Mouse (Mus musculus) cortical plate, adult 2 months (tissue): ENCODE results near the gene Cd2bp2. TPM values are rescaled to one million over a fixed set of nuclear protein-coding genes. Genes with fewer than 3 reads are reported as not detected.
"Not testable (repeated sequence)": the region's sequence is repeated elsewhere in the genome, so short reads cannot be mapped to it uniquely, and the experiment has no call there.

Experiments
- H3K27ac ChIP-seq: fragments of 200-500 bp; 2 replicates; pipeline ENCODE4 v1.5.1; 2012; ENCODE audit warnings: low read length, control low read depth, inconsistent platforms; ENCODE audit not compliant: insufficient read depth
- H3K4me1 ChIP-seq: fragments of 200-500 bp; 2 replicates; pipeline ENCODE4 v1.6.1; 2011; ENCODE audit warnings: low read length; ENCODE audit not compliant: control insufficient read depth, insufficient read depth
- H3K4me3 ChIP-seq: fragments of 200-500 bp; 2 replicates; pipeline ENCODE4 v1.5.1; 2011; ENCODE audit warnings: mild to moderate bottlenecking, low read length, control low read depth; ENCODE audit not compliant: insufficient read depth
- CTCF ChIP-seq: fragments of 200-500 bp; IDR thresholded peaks from 2 replicates; pipeline ENCODE4 v1.5.1; 2011; ENCODE audit warnings: mild to moderate bottlenecking, control low read depth, low read length; ENCODE audit not compliant: insufficient read depth; ENCODE audit errors: extremely low read depth
- POLR2A ChIP-seq: fragments of 200-500 bp; IDR thresholded peaks from 2 replicates; pipeline ENCODE4 v1.6.1; 2011; ENCODE audit warnings: mild to moderate bottlenecking, low read length, control low read depth; ENCODE audit not compliant: insufficient read depth; ENCODE audit errors: extremely low read depth
- polyA plus RNA-seq: library from polyadenylated mRNA; depleted of rRNA; stranded (reverse); fragments of >200 nt; gene quantifications from 2 replicates; pipeline ENCODE4 v1.2.3, GENCODE M21; 2012

Cd2bp2 gene
- polyA plus RNA-seq, 1 experiment, result 85.0 TPM

DNA sequence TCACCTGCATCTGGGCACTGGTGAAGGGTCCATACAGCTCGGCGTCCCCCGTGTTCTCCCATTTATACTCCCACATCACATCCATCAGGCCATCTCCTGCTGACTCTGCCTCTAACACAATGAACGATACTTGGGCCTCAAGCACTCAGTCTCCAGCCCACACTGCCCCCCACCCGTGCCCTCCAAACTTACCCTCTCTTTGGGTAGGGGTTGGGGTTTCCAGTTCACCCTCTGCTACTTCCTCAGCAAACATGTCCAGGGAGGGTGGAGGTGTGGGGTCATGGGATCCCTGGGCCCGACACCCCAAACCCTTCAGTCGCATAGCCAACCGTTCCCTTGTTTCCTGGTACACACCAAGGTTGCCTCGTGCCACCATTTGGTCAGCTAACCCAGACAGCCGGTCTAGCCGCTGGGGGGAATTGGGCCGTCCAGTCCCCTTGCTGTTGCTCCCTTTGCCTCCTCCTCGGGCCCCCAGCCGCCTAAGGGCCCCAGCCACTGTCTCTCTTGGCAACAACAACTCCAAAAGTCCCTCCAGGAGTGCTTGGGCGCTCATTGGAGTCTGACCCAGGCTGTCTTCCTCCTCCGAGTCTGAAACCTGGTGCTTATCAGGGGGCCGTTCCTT is 1.7 kb downstream of the Cd2bp2 start:
- Histone ChIP-seq H3K4me1 (peaks cover 2% of the 10 kb centered on the region; the same call in 1 of the 2 replicates), H3K27ac (no peak overlapping the region), H3K4me3 (no peak overlapping the region)
- no peak for TF ChIP-seq CTCF
- TF ChIP-seq POLR2A, result no peak

- H3K4me1 ChIP-seq, result peaks cover 4% of the 10 kb centered on the region; the same call in 1 of the 2 replicates
Observed at GRCm38 (mm10) chr7:127192989-127193388, 2.9 kb downstream of the Cd2bp2 start.

GRCm38 (mm10) chr7:127190672-127191071 is 5.2 kb downstream of the Cd2bp2 start:
- Histone ChIP-seq H3K27ac (no peak overlapping the region), H3K4me3 (no peak overlapping the region), H3K4me1 (peaks cover 4% of the 10 kb centered on the region; the same call in 1 of the 2 replicates)
- no peak for TF ChIP-seq CTCF
- no peak for TF ChIP-seq POLR2A

More at GRCm38 (mm10) chr7:127192989-127193388, 2.9 kb downstream of the Cd2bp2 start:
- TF ChIP-seq POLR2A, result no peak
- TF ChIP-seq CTCF, result no peak
- H3K27ac ChIP-seq, result no peak overlapping the region
- H3K4me3 ChIP-seq, result no peak overlapping the region

- no peak overlapping the region for H3K4me3 ChIP-seq
- TF ChIP-seq POLR2A, result no peak
- no peak for TF ChIP-seq CTCF
- H3K4me1 ChIP-seq, result peaks cover 2% of the 10 kb centered on the region; the same call in 1 of the 2 replicates
- no peak overlapping the region for H3K27ac ChIP-seq
Observed at GRCm38 (mm10) chr7:127188305-127189276, 7.3 kb downstream of the Cd2bp2 start.

- Histone ChIP-seq H3K27ac (no peak overlapping the region), H3K4me3 (no peak overlapping the region), H3K4me1 (peaks cover 2% of the 10 kb centered on the region; the same call in 1 of the 2 replicates)
- TF ChIP-seq CTCF, result no peak
Observed at GRCm38 (mm10) chr7:127187351-127187750, 8.5 kb downstream of the Cd2bp2 start.

DNA sequence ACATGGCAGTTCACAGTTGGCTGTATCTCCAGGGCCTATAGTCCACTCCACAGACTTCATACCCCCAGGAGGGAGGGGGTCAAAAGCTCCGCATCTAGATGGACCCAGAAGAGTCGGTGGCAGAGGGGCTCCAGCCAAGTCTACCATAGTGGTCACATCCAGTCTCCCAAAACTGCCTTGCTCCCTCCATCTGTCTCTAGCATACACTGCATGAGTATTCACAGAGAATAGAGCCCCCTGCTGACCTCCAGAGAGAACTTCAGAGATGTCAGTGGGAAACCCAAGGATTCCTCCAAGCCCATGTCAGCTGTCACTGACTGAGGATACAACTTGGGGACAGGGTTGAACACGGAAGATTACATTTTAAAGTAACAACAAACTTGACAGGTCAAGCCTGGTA is 10.2 kb downstream of the Cd2bp2 start:
- Histone ChIP-seq H3K4me3 (no peak overlapping the region), H3K4me1 (peaks cover 2% of the 10 kb centered on the region; the same call in 1 of the 2 replicates)
- peak; percentile 51 for TF ChIP-seq CTCF
- TF ChIP-seq POLR2A, result no peak

DNA sequence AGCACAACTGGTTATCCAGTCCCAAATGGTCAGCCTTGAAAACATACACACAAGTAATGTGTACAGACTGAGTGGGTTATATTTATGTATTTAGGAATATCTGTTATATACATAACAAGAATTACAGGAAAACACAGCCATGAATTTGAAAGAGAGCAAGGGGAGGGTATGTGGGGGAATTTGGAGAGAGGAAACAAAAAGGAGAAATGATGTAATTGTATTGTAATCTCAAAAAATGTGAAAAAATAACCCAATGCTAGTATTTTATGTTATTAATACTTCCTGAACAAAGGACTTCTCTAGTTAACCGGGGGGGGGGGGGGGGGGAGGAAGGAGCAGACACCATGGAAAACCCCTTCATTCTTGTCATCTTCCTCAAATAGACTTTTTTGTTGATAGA is 11.1 kb downstream of the Cd2bp2 start:
- TF ChIP-seq CTCF (no peak), POLR2A (no peak)
- peaks cover 2% of the 10 kb centered on the region; the same call in 1 of the 2 replicates for H3K4me1 ChIP-seq
- no peak overlapping the region for H3K4me3 ChIP-seq
- H3K27ac ChIP-seq, result no peak overlapping the region

More for the DNA sequence above, 10.2 kb downstream of the Cd2bp2 start:
- H3K27ac ChIP-seq, result no peak overlapping the region

DNA sequence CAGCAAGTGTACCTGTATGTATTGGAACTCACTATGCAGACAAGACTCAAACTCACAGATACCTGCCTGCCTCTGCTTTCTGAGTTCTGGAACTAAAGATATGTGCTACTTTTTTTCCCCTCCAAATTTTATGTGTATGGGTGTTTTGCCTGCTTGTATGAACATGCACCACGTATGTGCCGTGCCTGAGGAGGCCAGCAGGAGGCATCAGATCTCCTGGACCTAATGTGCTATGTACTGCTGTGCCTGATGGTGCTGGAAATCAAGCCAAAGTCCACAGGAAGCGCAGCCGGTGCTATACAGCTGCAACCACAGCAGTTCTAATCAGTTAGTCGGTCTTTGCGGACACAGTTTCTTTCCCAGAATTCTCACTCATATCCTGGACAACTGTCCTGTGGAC is 12.0 kb downstream of the Cd2bp2 start:
- H3K4me3 ChIP-seq, result no peak overlapping the region
- peaks cover 1% of the 10 kb centered on the region; the same call in 1 of the 2 replicates for H3K4me1 ChIP-seq
- H3K27ac ChIP-seq, result no peak overlapping the region
- TF ChIP-seq CTCF (0 out of 2 replicates have a peak, but pooled peaks have one; percentile 3), POLR2A (no peak)

DNA sequence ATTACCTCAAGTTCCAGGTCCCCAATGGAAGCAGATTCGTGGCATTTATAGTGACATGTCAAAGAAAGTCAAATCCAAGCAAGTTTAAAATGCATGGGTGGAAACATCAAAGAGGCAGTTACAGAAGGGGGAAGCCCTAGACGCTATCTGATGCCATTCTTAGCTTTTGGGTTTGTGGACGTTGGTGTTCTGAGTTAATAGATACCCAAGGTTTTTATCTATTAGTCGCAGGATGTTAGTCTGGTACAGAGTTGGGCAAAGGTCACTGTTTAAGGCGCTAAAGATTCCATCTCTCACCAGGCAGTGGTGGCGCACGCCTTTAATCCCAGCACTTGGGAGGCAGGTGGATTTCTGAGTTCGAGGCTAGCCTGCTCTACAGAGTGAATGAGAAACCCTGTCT is 12.5 kb downstream of the Cd2bp2 start:
- H3K4me3 ChIP-seq, result no peak overlapping the region
- TF ChIP-seq POLR2A (no peak), CTCF (no peak)

GRCm38 (mm10) chr7:127181724-127182123 is 14.1 kb downstream of the Cd2bp2 start:
- not testable (repeated sequence) for H3K4me3 ChIP-seq, H3K27ac ChIP-seq, H3K4me1 ChIP-seq

More for the DNA sequence above, 12.5 kb downstream of the Cd2bp2 start:
- H3K4me1 ChIP-seq, result no peaks in the 10 kb centered on the region
- H3K27ac ChIP-seq, result no peak overlapping the region
